Mouse (Mus musculus): ENCODE data around the gene Rabac1.

Gene Rabac1

DNA sequence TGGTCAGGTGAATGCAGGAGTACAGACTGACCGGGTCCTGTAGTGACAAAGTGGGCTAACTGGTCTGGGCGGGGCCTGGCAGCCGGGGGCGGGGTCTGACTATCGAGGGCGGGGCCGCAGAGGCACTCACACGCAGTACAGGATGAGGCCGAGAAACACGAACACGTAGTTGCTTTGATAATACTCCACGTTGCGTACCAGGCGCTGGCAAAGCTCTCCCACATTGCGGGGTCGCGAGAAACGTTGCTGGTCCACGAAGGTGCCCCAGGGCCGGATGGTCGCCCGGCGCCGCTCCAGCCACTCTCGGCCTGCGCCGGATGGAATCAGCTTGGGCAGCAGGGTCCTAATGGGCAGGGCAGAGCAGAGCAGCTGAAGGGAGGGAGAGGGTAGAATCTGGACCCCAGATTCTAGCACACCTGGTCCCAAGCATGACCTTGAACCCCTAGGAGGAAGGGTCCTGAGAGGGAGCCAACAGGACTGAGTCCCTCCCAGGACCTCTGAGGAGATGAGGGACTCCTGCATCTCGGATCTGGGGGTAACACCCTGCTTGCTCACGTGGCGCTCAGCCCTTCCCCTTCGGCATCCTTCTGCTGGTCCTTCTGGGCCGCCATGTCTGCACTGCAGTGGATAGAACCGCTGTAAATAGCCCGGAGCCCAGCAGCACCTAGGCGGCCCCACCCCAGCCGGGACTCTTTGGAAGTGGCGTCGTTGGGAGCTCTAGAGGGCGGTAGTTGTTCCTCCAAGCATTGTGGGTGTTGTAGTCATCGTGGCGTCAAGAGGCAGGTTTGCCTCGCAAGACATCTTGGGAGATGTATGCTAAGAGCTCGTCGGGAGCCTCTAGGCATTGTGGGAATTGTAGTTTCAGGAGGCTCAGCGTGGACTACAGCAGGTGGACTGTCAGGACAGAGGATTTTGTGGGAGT is at the start of gene Rabac1:
TSS of gene Rabac1 (minus strand) at position 783 of the 922 bp plus-strand sequence.
- DNase-seq = peak; percentile 91

DNA sequence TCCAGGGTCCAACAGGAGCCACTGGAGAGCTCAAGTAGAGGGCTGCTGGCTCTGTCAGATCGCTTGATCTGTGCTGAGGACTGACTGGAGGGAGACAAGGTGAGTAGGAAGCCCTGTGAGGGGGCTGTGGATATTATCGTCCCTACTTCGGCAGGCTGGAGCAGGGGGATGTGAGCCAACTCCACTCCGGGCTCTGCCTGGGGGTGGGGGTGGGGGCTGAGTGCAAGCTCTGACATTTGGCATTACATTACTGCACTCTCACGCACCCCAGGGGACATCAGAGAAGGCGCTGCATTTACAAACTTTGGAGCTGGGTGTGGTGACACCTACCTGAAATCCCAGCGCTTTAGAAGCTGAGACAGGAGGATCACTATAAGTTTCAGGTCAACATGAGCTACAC is 39.0 kb upstream of the Rabac1 start:
- DNase-seq = no peak

DNA sequence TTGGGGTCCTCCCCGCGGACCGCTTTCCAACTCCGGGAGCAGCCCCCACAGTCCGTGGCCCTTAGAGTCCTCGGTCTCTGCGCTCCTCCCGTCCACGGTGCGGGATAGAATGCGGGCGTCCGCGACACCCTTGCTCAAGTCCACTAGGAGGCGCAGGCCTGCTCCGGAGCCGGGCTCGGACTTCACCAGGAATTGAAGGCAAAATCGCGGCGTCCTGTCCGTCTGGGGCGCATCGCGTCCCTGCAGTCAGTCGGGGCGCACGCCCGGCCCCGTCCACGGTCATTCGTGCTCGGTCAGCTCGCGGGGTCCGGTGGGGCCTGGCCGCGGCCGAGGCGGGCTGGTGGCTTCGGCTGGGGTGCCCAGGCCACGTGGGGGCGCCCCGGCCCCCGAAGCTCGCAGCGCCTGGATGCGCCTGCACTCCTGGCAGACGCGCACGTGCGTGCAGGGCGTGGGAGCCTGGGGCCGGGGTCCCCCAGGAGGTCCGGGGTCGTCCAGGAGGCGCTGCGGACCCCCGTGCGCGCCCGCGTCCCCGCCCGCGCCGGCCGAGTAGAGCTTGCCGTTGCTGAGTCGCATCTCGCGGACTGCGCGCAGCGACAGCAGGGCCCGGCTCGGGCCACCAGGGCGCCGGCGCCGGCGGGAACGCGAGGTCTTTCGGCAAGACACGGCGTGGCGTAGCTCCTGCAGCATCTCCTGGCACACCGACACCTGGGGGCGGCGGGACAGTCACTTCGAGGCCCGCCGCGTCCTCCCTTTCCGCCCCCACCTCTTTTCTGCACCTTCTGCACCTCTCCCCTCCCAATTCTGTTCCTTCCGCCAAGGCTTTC is 37.7 kb upstream of the Rabac1 start:
- DNase-seq = peak; percentile 92 to 93

GRCm38 (mm10) chr7:25009099-25009700 is 36.6 kb upstream of the Rabac1 start:
- peak; percentile 85 to 90 for DNase-seq

DNA sequence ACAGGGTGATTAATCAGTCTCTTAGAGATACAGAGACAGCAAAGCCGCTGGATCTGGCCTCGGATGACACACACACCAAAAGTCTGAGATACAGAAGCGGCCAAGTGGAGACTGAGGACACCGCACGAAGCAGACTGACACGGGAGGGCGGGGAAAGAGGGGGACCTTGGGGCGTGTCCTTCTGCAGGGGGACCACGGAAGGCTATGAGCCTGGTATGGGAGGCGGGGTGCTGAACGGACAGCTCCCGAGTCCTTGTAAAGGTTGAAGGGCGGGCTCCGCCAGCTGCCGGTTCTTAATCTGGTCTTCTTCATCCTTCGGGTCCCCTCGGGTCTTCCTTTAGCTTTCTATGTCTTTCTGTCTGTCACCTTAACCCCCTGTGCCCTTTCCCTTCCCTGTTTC is 36.1 kb upstream of the Rabac1 start:
- peak; percentile 81 to 84 for DNase-seq

- peak; percentile 94 to 95 for DNase-seq
These were observed 35.2 kb upstream of the Rabac1 start for GRCm38 (mm10) chr7:25007609-25008374.

DNA sequence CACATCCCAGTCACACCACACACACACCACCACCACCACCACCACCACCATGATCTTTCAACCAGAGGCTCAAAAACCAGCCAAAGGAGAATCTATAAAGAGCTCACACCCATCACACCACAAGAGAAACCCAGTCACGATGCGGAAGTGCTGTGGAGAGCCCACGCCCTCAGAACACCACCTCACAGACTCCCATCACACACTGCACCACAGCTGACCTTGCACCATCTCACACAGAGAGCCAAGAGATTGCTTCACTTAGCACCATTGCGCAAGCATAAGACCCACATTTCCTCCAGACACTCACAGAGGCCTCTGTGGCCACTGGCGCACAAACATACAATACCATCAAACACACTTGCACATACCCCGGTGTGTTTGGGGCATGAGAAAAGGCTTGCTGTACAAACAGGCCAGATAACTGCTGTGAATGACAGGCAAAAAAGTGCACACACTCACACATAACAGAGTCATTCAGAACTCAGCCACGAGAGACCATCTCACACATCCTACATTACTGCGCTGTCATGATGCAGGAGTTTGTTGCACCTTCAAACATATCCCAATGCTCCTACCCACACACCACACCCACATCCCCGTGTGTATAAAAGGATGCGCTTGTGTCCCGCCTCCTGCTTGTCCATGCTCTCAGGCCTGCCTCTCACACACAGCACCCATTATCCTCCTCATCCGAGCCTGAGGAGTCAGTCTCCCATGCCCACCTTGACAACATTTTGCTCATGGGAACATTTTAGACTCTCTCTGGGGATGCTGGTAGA is 34.2 kb upstream of the Rabac1 start:
- DNase-seq = peak in 1 of 2 experiments; percentile 44

- DNase-seq = no peak
These were observed 33.6 kb upstream of the Rabac1 start for GRCm38 (mm10) chr7:25006171-25006570.

- DNase-seq = peak; percentile 93 to 94
These were observed 33.0 kb upstream of the Rabac1 start, which contains the start of gene Atp1a3 for GRCm38 (mm10) chr7:25005421-25006065. Atp1a3 (minus strand) TSS chr7:25005958.

- DNase-seq = peak; percentile 59 to 69
These were observed 32.3 kb upstream of the Rabac1 start for GRCm38 (mm10) chr7:25004806-25005205.

DNA sequence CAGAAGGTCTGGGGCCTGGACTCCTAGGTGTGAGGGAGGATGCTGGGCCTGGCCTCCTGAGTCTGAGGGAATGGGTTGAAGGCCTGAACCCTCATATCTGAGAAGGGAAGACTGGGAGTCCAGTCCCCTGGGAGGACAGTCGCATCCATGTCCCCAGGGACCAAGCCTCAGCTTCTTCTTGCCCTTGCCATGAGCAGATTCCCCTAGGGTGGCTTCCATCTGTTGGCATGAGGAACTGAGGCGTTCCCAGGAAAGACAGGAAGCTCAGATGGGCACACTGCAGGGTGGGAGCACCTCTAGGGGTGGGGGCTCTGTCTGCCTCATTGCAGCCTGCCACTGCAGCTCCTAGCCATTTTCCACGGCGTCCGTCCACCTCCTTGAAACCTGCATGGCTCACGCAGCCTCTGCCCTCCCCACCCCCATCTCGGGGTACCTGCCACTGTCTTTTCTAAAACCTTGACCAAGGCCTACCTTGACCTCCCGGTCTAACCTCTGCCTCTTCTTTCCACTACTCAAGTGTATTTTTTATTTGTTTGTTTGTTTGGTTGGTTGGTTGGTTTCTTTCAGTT is 31.4 kb upstream of the Rabac1 start:
- DNase-seq = peak; percentile 59 to 62

DNA sequence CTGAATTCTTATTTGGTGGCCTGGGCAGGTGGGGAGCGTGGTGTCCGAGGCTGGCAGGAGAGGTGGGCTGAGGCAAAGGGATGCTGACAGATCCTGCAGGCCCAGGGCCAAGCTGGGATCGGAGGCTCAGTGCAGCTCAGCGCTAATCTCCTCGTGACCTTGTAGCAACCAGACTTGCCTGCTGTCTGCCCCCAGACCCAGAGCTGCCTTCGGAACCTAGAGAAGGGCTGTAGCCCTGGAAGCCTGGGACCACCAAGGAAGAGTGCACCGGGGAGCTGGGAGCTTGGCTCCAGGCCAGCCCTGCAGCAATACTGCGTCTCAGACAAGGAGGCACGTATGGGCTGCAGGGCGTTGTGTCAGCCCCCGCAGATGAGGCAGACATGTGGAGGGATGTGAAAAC is 30.7 kb upstream of the Rabac1 start:
- DNase-seq = peak; percentile 68 to 75

DNA sequence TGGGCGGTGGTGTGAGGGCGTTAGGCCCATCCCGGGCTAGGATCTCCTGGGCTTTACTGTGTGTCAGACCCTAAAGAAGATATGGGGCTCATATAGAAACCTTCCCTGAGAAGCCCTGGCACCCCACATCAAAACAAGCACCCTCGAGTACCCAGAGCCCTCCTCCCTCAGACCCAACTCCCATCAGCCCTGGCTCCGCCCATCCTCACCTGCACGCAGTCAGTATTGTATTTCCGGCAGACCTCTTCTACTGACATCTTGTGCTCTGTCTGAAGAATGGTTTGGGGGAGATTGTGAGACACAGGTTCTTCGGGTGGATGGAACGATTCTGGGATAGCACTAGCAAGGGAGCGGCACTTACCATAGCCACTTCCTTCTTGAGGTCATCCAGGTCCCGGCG is 28.2 kb upstream of the Rabac1 start:
- DNase-seq = no peak

- no peak for DNase-seq
These were observed 27.7 kb upstream of the Rabac1 start for GRCm38 (mm10) chr7:25000211-25000610.

DNA sequence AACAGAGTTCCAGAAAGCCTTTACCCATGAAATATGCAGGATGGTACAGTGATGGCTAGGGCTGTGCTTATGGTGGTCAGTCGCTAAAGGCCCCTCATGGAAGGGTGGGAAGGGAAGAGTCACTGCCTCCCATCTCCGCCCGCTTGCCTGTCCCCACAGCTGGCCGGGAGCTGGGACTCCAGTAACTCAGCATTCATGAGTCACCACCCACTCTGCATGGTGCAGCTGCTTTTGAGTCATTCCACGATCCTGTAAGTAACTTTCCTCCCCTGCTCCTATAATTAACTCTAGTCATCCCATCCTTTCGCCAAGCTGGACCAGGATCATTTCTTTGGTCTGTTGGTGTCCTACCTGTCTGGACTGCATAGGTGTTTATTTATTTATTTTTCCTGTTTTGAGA is 20.5 kb upstream of the Rabac1 start:
- DNase-seq = no peak

DNA sequence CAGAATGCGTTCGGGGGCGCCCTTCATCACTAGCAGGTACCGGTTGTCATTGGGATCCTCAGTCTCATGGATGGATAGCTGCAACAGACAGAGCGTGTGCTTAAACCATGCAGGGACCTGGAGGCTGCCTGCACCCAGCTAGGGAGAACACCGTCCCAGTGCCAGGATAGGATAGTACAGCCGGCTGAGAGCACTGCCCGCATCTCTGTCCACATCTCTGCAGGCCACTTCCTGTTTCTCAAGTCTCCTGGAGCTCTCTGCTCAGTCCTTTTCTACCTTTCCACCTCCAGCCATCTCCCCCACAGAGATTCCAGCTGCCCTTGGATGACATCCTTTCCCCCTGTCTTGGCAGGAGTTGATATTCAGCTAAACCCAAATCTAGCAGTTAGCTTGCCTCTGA is 17.9 kb upstream of the Rabac1 start:
- peak in 1 of 2 experiments; percentile 35 for DNase-seq

DNA sequence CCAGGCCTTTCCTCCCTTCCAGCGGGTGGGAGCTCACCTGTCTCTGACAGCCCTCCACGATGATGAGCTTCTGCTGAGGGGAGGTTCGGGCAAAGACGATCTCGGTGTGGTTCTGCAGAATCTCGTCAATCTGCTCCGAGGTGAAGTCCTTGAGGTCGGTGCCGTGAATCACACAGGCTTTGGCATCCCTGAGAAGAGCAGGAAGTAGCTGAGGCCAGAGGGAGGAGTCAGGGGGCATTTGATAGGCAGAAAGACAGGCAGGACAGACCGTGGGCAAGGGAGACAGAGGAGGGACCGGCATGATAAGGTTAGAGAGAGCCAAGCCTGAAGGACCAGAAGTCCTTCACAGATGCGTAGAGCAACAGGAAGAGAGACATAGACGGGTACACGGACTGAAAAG is 15.4 kb upstream of the Rabac1 start:
- no peak for DNase-seq

GRCm38 (mm10) chr7:24985799-24986198 is 13.2 kb upstream of the Rabac1 start:
- DNase-seq = peak in 1 of 2 experiments; percentile 72

GRCm38 (mm10) chr7:24984307-24984706 is 11.8 kb upstream of the Rabac1 start:
- peak in 1 of 2 experiments; percentile 71 for DNase-seq

- no peak for DNase-seq
These were observed 10.8 kb upstream of the Rabac1 start for GRCm38 (mm10) chr7:24983396-24983795.

- DNase-seq = peak; percentile 57 to 61
These were observed 7.9 kb upstream of the Rabac1 start for GRCm38 (mm10) chr7:24980439-24980838.
